Mouse (Mus musculus): Measurements from ENCODE around the gene Card6.
"Not testable (repeated sequence)": the region's sequence is repeated elsewhere in the genome, so short reads cannot be mapped to it uniquely, and the experiment has no call there.

Card6 gene

DNA sequence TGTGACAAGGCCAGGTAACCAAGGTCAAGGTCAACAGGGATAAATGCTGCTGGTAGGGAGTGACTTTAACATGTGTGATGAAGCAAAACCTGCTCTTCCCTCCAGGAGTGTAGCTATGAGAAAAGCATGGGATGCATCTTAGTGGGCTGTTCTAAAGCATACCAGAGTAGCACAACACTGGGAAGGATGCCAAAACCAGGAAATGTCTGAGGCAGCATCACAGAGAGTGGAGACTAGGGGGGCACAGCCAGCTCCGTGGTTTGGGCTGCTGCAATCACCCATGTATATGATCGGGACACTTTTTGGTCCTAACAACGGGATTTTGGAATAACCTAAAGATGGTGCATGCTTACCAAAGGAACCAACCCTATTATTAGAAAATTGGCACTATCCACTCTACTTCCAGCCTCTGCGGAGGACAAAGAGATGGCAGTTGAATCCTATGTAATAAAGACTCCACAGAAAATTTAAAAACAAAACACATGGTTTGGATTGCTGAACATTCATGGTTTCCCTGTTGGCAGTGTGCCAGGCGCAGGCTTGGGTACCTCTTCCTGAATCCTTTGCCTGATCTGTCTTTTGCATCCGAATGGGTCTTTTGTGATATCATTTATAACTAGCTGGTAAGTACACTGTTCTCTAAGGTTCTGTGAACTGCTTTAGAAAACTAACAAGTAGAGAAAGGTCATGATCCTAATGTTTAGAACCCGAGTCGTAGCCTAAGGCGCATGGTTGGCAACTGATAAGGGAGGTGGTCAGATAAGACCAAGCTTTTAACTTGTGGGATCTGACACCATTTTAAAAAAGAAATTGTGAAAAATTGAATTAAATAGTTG is 29.9 kb upstream of the Card6 start:
- CTCF ChIA-PET = no interaction called here

DNA sequence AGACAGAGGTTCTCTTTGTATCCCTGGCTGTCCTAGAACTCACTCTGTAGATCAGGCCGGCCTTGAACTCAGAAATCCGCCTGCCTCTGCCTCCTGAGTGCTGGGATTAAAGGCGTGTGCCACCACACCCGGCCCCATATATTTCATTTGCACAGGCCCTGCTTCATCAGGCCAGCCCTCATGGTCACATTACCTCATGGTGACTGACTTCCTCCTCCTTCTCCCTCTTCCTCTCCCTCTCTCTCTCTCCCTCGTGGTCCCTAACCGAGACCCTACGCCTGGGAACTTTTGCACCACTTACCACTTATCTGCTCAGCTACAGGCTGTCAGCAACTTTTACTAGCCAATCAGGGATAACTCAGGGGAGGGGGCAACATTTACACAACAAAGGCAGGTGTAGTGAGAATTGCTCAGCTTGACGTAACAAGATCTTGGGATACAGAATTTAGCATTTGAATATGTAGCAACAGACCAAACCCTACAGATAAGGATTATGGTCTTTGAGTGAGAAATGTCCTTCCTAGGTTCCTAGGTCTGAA is 26.7 kb upstream of the Card6 start:
- POLR2A ChIA-PET = interaction anchor here (0.8 to 12.6 kb wide), 26 partner anchors 9 to 50 kb away, joined by 3 to 326 read pairs (median 6); partner anchors contain the start of genes Rpl37 (in 3 of the 4), Prkaa1 (in 2 of the 4), Card6 (in 1 of the 4) and Ttc33 (in 1 of the 4)
- CTCF ChIA-PET = interaction anchor here in 1 of 4 experiments (1.6 kb wide), 1 partner anchor 19 kb away, joined by 5 read pairs; the partner anchor contains the start of gene Rpl37

More for the DNA sequence above, 29.9 kb upstream of the Card6 start:
- POLR2A ChIA-PET = interaction anchor here in 2 of 4 experiments (0.7 to 12.6 kb wide), 9 partner anchors 12 to 1146 kb away, joined by 3 to 326 read pairs (median 4); partner anchors contain the start of gene Rpl37 (in 1 of the 2)

GRCm38 (mm10) chr15:5134179-5134578 is 25.8 kb upstream of the Card6 start:
- CTCF ChIA-PET = interaction anchor here in 1 of 4 experiments (1.6 kb wide), 1 partner anchor 18 kb away, joined by 5 read pairs; the partner anchor contains the start of gene Rpl37
- POLR2A ChIA-PET = interaction anchor here (0.6 to 12.6 kb wide), 20 partner anchors 9 to 57 kb away, joined by 3 to 326 read pairs (median 8); partner anchors contain the start of genes Rpl37 (in 3 of the 4), Prkaa1 (in 1 of the 4) and Ttc33 (in 1 of the 4)

DNA sequence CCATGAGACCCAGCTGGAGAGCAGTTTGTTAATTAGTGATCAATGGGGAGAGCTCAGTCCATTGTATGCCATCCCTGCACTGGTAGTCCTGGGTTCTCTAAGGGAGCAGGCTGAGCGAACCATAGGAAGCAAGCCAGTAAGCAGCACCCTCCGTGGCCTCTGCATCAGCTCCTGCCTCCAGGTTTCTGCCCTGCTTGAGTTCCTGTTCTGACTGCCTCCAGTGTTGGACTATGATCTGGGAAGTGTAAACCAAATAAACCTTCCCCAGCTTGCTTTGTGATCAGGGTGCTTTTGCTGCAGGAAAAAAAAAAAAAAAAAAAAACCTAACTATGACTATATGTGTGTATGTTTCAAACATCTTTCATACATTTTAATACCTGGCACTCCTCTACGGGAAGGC is 25.0 kb upstream of the Card6 start:
- CTCF ChIA-PET = interaction anchor here in 3 of 4 experiments (0.6 to 1.0 kb wide), 3 partner anchors 10 to 1493 kb away, joined by 3 to 5 read pairs (median 4); no protein-coding TSS in a partner anchor
- POLR2A ChIA-PET = interaction anchor here (0.6 to 12.6 kb wide), 16 partner anchors 9 to 58 kb away, joined by 3 to 326 read pairs (median 12); partner anchors contain the start of genes Rpl37 (in 3 of the 4), Prkaa1 (in 1 of the 4) and Ttc33 (in 1 of the 4)

DNA sequence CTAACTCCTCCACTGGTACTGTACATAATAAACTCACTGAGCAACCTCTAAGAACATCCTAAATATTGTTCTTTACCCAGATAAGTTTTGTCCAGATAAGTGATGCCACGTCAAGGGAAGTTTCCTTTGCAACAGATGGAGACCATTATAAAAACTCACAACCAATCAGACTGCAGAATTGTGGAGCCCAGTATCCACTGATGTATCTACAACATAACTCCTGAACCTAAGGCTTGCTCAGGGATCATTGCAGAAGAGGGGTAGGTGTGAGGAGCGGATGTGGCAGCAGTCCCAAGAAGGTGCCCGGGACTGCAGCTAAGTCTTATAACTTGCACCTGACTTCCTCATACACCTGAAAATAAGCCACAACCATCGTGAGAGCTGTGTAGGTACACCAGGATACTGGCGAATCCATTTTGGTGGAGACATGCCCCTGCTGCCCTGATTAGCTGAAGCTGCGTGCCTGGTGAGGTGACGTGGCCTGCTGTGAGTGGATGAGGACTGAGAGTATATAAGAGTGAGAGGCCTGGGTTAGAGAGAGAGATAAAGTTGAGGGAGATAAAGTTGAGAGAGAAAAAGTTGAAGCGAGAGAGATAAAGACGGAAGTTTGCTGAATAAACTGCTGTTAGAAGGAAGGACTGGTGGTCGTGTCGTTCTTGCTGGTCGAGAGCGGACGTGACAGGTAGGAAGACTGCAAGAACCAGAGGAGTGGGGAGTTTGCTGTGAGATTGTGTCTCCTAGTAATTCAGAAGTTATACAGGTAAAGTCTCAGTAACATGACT is 22.7 kb upstream of the Card6 start:
- CTCF ChIA-PET = not testable (repeated sequence)
- POLR2A ChIA-PET = interaction anchor here in 1 of 4 experiments (3.3 to 12.6 kb wide), 3 partner anchors 7 to 19 kb away, joined by 21 to 326 read pairs (median 21); partner anchors contain the start of gene Rpl37

- ChIA-PET POLR2A (interaction anchor here in 3 of 4 experiments (0.8 to 12.9 kb wide), 10 partner anchors 8 to 1133 kb away, joined by 3 to 326 read pairs (median 4); partner anchors contain the start of genes Rpl37 (in 3 of the 3) and AW549877 (in 1 of the 3)), CTCF (interaction anchor here in 1 of 4 experiments (1.0 kb wide), 1 partner anchor 38 kb away, joined by 4 read pairs; no protein-coding TSS in a partner anchor)
These were observed 20.9 kb upstream of the Card6 start for GRCm38 (mm10) chr15:5129111-5129805.

- POLR2A ChIA-PET = interaction anchor here in 3 of 4 experiments (0.8 to 12.9 kb wide), 6 partner anchors 9 to 16 kb away, joined by 3 to 326 read pairs (median 12); partner anchors contain the start of gene Rpl37 (in 2 of the 3)
- CTCF ChIA-PET = no interaction called here
These were observed 20.0 kb upstream of the Card6 start for GRCm38 (mm10) chr15:5128176-5128940.

- ChIA-PET CTCF (no interaction called here), POLR2A (interaction anchor here in 2 of 4 experiments (0.9 to 12.9 kb wide), 7 partner anchors 8 to 17 kb away, joined by 3 to 326 read pairs (median 6); partner anchors contain the start of gene Rpl37 (in 2 of the 2))
These were observed 19.1 kb upstream of the Card6 start for GRCm38 (mm10) chr15:5127487-5127886.

DNA sequence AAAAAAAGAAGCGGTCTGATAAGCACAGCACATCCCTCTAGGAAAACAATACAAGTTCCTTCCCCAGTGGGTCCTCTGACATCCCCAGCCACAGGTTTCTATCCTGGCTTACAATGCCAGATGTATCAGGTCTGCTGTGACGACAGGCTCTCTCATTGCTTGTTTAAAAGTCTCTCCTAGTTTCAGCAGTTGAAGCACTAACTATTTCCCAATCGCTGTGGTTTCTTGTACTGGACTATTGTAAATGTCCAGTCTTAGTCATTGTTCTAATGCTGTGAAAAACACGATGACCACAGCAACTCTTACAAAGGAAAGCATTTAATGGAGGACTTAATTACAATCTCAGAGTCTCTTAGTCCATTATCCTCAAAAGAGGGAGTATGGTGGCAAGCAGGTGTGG is 18.1 kb upstream of the Card6 start:
- POLR2A ChIA-PET = interaction anchor here in 3 of 4 experiments (0.7 to 12.9 kb wide), 9 partner anchors 7 to 68 kb away, joined by 3 to 326 read pairs (median 5); partner anchors contain the start of gene Rpl37 (in 2 of the 3)
- CTCF ChIA-PET = no interaction called here

GRCm38 (mm10) chr15:5121535-5122313 is 13.4 kb upstream of the Card6 start:
- POLR2A ChIA-PET = interaction anchor here (0.5 to 12.9 kb wide), 37 partner anchors 7 to 1128 kb away, joined by 3 to 326 read pairs (median 4); partner anchors contain the start of genes AW549877 (in 1 of the 4) and Ttc33 (in 1 of the 4)
- CTCF ChIA-PET = interaction anchor here in 1 of 4 experiments (0.6 kb wide), 1 partner anchor 15 kb away, joined by 3 read pairs; no protein-coding TSS in a partner anchor

DNA sequence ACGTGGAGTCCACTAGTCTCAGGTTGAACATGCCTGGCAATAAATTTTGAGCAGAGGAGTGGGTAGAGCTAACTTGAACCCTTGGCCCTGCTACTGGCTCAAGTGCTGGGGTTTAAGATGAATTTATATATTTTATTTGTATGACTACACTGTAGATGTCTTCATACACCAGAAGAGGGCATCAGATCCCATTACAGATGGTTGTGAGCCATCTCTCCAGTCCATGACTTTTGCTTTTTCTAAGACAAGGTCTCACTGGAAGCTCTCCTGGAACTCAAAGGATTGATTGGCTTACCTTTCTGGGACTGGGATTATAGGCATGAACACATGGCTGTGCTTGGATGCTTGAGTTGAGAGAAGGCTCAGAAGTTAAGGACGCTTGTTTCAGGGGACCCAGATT is 11.4 kb upstream of the Card6 start:
- CTCF ChIA-PET = interaction anchor here in 1 of 4 experiments (0.6 kb wide), 1 partner anchor 124 kb away, joined by 16 read pairs; the partner anchor contains the start of gene Ptger4
- POLR2A ChIA-PET = interaction anchor here (0.6 to 12.9 kb wide), 37 partner anchors 9 to 117 kb away, joined by 3 to 326 read pairs (median 7); partner anchors contain the start of genes Ttc33 (in 2 of the 4) and Card6 (in 1 of the 4)

- ChIA-PET CTCF (interaction anchor here in 1 of 4 experiments (0.6 kb wide), 1 partner anchor 125 kb away, joined by 16 read pairs; the partner anchor contains the start of gene Ptger4), POLR2A (interaction anchor here (0.6 to 12.9 kb wide), 45 partner anchors 9 to 1125 kb away, joined by 3 to 326 read pairs (median 6); partner anchors contain the start of genes Ttc33 (in 2 of the 4), AW549877 (in 1 of the 4) and Card6 (in 1 of the 4))
These were observed 10.9 kb upstream of the Card6 start for GRCm38 (mm10) chr15:5119192-5119591.

GRCm38 (mm10) chr15:5118626-5119025 is 10.3 kb upstream of the Card6 start:
- ChIA-PET CTCF (interaction anchor here in 1 of 4 experiments (0.7 kb wide), 1 partner anchor 12 kb away, joined by 3 read pairs; no protein-coding TSS in a partner anchor), POLR2A (interaction anchor here (0.6 to 12.9 kb wide), 52 partner anchors 9 to 1125 kb away, joined by 3 to 326 read pairs (median 5); partner anchors contain the start of genes Ttc33 (in 2 of the 4), AW549877 (in 1 of the 4), Card6 (in 1 of the 4) and Ptger4 (in 1 of the 4))

DNA sequence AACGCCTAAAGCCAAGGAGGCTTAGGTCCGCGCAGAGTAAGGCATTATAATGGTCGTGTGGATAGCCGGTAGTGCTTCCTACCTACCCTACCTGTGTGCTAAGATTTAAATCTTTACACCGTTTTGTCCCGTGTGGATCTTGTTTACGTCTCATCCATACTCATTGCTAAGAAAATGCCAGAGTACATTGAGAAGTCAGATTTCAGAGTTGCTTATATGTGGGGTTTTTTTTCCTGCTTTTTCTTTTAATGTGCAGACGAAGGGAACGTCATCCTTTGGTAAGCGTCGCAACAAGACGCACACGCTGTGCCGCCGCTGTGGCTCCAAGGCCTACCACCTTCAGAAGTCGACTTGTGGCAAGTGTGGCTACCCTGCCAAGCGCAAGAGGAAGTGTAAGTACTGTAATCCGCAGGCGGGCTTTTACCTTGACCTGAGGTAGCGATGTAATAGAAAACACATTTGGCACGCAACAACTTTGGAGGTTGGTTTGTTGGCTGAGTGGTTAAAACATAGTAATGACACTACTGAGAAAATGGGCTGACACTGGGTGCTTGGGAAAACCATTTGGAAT is 8.8 kb upstream of the Card6 start:
- ChIA-PET POLR2A (interaction anchor here (0.6 to 6.3 kb wide), 49 partner anchors 8 to 1121 kb away, joined by 3 to 62 read pairs (median 8); partner anchors contain the start of genes Card6 (in 3 of the 4), AW549877 (in 2 of the 4), Prkaa1 (in 2 of the 4) and Ttc33 (in 2 of the 4)), CTCF (interaction anchor here in 3 of 4 experiments (1.1 to 1.5 kb wide), 4 partner anchors 9 to 17 kb away, joined by 3 to 6 read pairs (median 4); no protein-coding TSS in a partner anchor)

Data from embryonic stem cell, embryonic (primary cell).